Mouse (Mus musculus): ENCODE data around the gene Mrm2.

GRCm38 (mm10) chr5:140378121-140378853 is 46.6 kb upstream of the Mrm2 start:
- TF ChIP-seq CTCF (IDR thresholded peaks at IDR 0.05; ENCODE audit: control insufficient read depth, insufficient read depth, low read length) (no peak), POLR2A (IDR thresholded peaks at IDR 0.05; ENCODE audit: borderline replicate concordance, control insufficient read depth, low read depth, low read length) (no peak)
